Mouse (Mus musculus) gastrocnemius, postnatal 14 days (tissue): ENCODE data around the gene Gm17078. TPM values are rescaled to one million over a fixed set of nuclear protein-coding genes. Genes with fewer than 3 reads are reported as not detected.
A peak's percentile ranks its signal among the peaks of the same experiment; 100 is the strongest.
"Not testable (repeated sequence)": the region's sequence is repeated elsewhere in the genome, so short reads cannot be mapped to it uniquely, and the experiment has no call there.

ENCODE experiments used
- DNase-seq: peaks from one replicate; pipeline ENCODE4 v3.0.0; 2021; ENCODE audit warnings: mixed read lengths
- intact Hi-C: fragments of 180-260 bp; cut with DNase I; formaldehyde crosslinking; loops from one replicate; pipeline ENCODE4 v1.15.1; 2025; ENCODE audit warnings: low total_unique reads
- long read RNA-seq, 2 experiments: library from polyadenylated mRNA; stranded (forward); transcript quantifications; one replicate each; pipeline ENCODE4 v2.0.0; 2021
- total RNA-seq, 2 experiments: library from RNA; stranded (reverse); gene quantifications; 2 replicates each; pipeline ENCODE4 v1.2.3; 2021

Gene Gm17078
- total RNA-seq = not detected
- long read RNA-seq, experiment 1 = 0 reads
- long read RNA-seq, experiment 2 = 0 reads

- no peak for DNase-seq
- intact Hi-C loops = no loop called here
Observed at GRCm38 (mm10) chr14:51611210-51611609, at the start of gene Gm17078. TSS of gene Gm17078 (minus strand) at chr14:51611310.

DNA sequence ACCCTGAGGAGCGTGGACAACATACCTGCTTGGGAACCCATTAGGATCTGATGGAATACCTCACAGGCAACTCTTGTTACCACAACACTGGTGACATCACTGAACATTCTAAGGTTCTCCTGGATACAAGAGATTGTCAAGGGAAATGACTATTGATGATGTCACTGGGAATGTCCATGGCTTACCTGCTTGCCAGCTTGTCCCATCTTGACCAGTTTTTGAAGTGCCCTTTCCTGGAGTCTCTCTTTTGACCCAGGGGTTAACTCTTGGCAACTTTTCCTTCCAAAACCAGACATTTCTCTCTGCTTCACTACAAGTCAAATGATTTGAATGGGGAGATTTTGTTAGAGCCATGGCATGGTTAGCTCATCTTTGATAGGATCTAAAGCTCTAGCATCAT lies 24.5 kb upstream of the Gm17078 start, which contains the start of gene Gm4181:
TSS of gene Gm4181 (minus strand) at position 101 of the 400 bp plus-strand sequence.
- intact Hi-C loops, DNase-seq: not testable (repeated sequence)

- intact Hi-C loops = not testable (repeated sequence)
- DNase-seq = peak; percentile 17
Observed at GRCm38 (mm10) chr14:51632426-51632825, 21.3 kb upstream of the Gm17078 start.

GRCm38 (mm10) chr14:51592039-51592438 lies 19.1 kb downstream of the Gm17078 start, which contains the start of gene Gm17174:
TSS of gene Gm17174 (minus strand) at chr14:51592139.
- DNase-seq, intact Hi-C loops: not testable (repeated sequence)

DNA sequence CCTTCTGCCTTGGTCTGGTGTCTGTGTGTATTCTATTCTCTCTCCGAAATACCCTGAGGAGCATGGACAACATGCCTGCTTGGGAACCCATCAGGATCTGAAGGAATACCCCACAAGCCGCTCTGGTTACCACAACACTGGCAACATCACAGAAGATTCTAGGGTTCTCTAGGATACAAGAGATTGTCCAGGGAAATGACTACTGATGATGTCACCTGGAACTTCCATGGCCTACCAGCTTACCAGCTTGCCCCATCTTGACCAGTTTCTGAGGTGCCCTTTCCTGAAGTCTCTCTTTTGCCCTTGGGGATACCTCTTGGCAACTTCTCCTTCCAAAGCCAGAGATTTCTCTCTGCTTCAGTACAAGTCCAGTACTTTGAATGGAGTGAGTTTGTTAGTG lies 37.1 kb downstream of the Gm17078 start, which contains the start of gene Gm17175:
TSS of gene Gm17175 (minus strand) at position 101 of the 400 bp plus-strand sequence.
- intact Hi-C loops = not testable (repeated sequence)

More for the DNA sequence above, 37.1 kb downstream of the Gm17078 start, which contains the start of gene Gm17175:
- not testable (repeated sequence) for DNase-seq

Other genes starting within 250 kb of the Gm17078 start
- not detected for gene Gm7247, start 249.6 kb downstream of the Gm17078 start, total RNA-seq
- gene Vmn2r88, start 200.5 kb downstream of the Gm17078 start, total RNA-seq = not detected
- gene Vmn2r89, start 159.5 kb downstream of the Gm17078 start, total RNA-seq = not detected
- gene Gm5622, start 58.5 kb downstream of the Gm17078 start, total RNA-seq = not detected
- gene Gm17175, start 37.2 kb downstream of the Gm17078 start, total RNA-seq = not detected
- gene Gm17174, start 19.2 kb downstream of the Gm17078 start, total RNA-seq = not detected
- gene Gm4181, start 24.4 kb upstream of the Gm17078 start, total RNA-seq = not detected
- not detected for gene Gm17079, start 84.2 kb upstream of the Gm17078 start, total RNA-seq
- gene Gm5800, start 105.9 kb upstream of the Gm17078 start, total RNA-seq = not detected
- not detected for gene Ang4, start 162.3 kb upstream of the Gm17078 start, total RNA-seq
- gene AY358078, start 188.7 kb upstream of the Gm17078 start, total RNA-seq = not detected
- gene Ear6, start 242.4 kb upstream of the Gm17078 start, total RNA-seq = not detected